Mouse (Mus musculus) cerebellum, adult 11-12 months (tissue): ENCODE measurements around the gene Ndufb7.
"Not testable (repeated sequence)": the region's sequence is repeated elsewhere in the genome, so short reads cannot be mapped to it uniquely, and the experiment has no call there.

Source experiments
- DNase-seq: peaks from one replicate; pipeline ENCODE4 v3.0.0; 2022

The Ndufb7 gene

DNA sequence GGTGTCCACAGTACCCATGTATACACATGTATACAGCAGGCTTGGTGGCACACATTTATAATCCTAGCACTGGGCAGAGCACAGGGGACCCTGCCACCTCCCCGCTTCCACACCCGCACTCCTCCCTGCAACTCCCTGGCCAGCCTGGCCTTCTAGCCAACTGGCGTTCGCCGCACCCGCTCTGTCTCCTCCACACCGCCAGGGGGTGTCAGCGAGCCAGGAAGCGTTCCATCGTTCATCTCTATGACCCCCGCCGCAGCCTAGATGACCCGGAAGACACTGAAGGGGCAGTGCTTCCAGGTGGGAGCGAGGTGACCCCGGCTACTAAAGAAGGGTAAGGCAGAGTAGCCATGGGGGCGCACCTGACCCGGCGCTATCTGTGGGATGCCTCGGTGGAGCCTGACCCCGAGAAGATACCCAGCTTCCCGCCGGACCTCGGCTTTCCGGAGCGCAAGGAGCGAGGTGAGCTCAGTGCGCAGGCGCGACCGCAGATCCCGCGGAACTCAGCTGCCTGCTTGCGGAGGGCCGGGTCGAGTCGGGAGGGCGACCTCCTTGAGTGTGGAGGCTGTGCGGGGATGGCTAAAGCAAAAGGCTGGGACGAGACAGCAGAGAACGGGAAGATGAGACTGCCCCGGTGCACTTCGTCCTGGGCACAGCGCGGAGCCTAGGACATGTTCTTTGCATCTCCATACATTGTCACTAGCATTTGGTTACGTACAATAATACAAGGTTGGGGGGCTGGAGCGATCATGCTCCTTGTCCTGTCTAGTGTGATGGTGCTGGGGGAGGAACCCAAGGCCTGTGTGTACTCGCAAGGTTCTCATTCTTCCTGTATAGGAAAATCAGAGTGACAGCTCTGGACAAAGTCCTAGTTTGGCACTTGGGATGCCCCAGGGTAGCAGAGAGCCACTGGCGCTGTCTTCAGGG, at the start of gene Ndufb7:
TSS of gene Ndufb7 (plus strand) at position 203 of the 927 bp plus-strand sequence.
- peak; percentile 96 for DNase-seq

DNA sequence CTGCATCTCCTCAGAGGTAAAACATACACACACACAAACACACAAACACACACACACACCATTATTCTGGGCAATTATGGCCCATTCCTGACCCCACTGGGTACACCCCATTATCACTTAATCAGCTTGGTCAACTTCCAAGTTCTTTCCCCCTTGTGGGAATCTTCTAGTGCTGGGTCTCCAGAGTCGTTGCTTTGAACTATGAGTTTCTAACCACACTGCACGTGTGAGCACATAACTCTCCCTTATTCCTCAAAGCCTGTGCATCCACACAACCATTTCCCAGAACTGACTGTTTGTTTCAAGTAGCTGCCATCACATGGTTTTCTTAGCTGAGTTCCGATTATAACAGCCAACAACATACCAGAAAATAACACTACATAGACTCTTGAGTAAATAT, 46.0 kb upstream of the Ndufb7 start:
- DNase-seq = no peak

DNA sequence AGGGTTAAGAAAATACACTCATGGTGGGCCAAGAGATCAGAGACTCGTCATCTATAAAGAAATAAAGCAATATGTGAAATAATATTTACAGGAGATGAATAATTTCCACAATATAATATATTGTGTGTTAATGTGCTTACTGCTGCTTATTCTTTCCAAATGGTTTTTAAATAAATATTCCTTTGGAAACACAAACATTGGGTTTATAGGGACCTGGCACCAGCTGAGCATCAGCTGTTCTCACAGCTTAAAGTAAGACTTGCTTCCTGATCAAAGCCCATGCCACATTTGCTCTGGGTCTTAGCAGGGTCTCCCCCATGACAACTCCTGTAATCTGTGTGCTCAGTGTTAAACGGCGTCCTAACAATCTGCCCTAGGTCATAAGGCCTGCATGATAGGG, 45.6 kb upstream of the Ndufb7 start:
- not testable (repeated sequence) for DNase-seq

DNA sequence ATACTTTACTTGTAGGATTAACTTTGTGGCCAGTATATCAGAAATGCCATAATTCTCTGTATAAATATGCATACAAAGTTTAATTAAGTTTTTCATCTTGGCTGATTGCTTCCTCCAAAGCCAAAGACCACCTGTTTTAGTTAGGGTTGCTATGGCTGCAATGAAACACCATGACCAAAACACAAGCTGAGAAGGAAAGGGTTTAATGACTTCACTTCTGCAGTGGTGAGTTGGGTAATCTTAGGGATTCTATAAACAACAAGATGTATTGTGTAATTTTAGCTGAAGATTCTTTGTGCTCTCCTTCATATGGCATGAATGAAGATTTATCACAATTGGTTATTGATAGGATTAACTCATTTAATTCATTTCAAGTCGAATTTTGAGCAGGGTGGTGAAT, 45.2 kb upstream of the Ndufb7 start:
- no peak for DNase-seq

DNA sequence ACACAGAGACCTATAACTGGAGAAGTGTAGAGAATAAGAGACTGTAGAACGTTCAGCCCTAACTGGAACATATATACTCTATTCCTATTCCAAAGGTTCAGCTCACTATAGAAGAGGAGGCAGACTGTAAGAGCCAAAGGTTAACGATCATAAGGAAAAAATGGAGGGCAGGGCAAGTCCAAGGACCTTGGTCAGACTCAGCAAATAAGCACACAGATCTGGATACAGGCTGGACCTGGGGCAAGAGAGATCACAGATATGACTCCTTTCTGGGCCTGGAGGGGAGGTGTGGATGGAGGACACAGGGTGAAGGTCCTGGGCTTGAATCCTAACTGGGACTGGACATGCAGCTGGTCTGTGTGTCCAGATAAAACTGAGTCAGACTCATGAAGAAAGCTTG, 31.7 kb upstream of the Ndufb7 start:
- DNase-seq = no peak

DNA sequence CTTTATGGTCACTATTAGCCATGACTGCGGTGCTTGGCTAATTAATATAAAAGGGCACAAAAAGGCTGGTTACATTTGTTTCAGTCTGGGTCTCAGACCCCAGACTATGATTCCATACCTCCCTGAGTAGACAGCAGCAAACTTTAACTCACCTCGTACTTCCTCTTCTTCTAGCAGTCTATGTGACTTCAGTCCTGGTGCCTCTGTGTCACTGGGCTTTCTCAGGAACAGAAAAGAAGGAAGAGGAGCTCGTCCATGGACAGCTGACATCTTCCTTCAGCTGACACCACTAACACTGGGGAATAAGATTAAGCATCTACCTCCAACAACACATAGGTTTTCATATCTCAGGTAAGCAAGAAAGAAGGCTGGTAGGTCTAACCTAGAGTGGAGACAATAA, 30.7 kb upstream of the Ndufb7 start, which contains the start of gene Olfr370:
TSS of gene Olfr370 (plus strand) at position 45 of the 400 bp plus-strand sequence.
- no peak for DNase-seq

DNA sequence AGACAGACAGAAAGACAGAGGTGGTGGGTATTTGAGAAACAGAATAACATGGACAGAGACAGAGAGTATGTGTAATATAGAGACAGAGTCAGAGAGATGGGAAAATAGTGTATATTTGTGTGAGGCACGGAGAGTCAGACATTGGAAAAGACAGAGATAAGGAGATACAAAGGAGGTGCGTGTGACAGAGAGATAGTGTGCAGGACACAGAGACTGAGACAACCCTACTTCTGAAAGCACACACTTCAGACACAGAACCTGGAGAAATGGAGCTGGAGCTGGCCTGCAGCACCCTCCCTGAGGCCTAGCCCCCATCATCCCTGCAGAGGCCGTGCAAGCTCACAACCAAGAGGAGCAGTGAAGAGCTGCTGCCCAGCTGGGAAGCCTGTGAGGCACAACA, 3.8 kb upstream of the Ndufb7 start:
- no peak for DNase-seq

DNA sequence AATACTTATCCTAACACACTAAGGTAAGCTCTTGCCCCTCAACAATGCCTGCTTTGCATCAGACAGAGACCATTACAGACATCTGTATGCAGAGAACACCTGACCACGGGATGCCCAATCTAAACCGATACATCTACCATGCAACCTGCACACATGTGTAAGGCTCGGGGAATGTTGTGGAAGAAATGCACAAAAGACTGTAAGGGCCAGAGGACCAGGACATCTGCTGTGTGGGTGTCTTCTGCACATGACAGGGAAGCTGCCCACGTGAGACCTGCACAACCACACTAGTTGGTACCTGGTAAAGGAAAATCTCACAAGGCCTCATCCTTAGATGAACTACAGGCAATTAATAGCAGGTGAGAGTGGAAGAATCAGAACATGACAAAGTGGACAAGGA, 3.2 kb upstream of the Ndufb7 start:
- no peak for DNase-seq

DNA sequence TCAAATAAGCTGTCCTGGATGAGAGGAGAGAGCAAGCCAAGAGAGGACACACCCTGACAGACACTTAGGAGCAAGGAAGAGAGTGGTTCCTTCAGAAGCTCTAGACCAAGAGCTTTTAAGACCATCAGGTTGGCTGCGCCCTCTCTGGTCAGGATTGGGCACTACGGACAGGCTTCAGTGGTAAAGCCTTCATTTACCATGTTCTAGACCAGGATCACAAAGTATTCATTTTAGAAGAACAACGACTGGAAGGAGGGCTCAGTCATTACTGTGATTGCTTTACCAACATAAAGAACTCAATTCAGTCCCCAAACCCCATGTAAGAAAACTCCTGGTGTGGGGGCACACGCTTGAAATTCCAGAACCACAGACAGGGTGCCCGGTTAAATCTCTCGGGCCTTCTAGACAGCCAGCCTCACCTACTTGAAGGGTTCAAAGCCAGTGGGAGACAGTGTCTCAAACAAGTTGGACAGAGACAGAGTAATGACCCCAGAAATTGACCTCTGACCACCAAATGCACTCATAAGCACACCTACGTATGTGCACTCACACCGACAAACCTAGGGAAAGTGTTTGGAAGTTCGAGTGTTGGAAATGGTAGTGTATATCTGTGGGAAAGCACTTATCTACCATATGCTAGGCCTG, 618 bp upstream of the Ndufb7 start:
- DNase-seq = peak; percentile 42

DNA sequence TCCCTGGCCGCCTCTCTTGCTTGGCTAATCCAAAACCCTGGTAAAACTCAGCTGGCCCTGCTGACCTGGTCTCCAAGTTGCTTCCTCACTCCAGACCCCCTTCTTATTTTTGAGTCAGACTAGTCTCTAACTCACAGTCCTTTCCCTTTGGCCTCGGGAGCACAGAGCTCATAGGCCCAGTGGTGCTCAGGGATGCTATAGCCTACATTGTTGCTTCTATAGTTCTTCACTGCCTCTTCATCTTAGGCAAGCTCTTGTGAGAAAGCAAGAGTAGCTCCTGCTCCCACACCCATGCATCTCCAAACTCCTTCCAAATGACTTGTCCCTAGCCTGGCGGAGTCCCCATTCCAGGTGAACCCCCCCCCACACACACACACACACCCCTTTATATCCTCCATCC, 1.2 kb downstream of the Ndufb7 start:
- peak; percentile 27 for DNase-seq

DNA sequence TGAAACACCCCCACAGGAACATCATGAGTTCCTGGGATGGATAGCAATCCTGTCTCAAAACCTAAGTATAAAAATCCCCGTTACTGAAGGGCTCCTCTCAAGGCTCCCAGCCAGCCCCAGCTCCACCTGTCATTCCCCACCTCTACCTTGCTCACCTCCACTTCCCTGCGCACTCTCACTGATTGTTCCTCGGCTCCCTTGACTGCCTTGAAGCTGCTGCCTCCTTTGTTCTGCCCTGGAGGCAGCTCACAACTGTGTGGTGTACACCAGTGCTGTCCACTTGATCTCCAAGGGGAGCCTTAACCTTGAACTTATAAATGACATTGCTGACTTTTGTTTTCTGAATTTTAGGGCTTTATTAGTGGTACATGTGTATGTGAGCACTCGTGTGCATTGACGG, 1.7 kb downstream of the Ndufb7 start:
- peak; percentile 11 for DNase-seq

DNA sequence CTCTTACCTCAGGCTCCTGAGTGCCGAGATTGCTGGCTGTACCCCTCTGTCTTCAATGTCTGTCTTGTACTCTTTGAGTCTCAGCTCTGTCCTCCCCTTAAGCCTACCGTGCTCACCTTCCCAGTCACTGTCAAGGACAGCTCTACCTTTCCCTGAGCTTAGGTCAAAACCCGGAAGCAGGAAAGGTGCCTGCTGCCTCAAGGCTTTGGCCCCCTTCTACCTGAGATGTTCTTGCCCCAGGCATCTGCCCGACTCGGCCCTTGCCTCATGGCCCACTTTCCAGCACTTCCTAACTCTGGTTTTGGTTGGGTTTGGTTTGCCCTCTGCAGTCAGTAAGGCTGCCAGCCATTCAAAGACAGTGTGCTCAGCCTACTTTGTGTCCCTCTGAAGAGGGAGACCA, 2.3 kb downstream of the Ndufb7 start:
- peak; percentile 5 for DNase-seq

DNA sequence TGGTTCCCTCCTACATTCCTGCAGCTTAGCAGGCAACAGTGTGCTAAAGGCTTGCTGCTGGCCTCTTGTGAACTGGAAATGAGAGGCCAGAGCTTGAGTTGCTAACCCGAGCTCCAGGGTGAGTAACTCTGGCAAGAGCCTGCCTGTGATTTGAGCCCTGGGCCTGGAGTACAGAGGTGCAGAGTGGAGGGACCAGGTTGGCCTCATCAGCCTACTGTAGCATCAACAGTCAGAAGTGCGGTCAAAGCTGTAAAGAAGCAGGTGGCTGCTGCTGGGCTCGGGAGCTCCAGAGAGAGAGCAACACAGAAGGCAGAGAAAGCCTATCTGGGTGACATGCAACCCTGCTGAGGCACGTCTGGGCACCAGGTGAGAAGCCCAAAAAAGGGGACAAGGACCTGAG, 2.7 kb downstream of the Ndufb7 start:
- peak; percentile 6 for DNase-seq

DNA sequence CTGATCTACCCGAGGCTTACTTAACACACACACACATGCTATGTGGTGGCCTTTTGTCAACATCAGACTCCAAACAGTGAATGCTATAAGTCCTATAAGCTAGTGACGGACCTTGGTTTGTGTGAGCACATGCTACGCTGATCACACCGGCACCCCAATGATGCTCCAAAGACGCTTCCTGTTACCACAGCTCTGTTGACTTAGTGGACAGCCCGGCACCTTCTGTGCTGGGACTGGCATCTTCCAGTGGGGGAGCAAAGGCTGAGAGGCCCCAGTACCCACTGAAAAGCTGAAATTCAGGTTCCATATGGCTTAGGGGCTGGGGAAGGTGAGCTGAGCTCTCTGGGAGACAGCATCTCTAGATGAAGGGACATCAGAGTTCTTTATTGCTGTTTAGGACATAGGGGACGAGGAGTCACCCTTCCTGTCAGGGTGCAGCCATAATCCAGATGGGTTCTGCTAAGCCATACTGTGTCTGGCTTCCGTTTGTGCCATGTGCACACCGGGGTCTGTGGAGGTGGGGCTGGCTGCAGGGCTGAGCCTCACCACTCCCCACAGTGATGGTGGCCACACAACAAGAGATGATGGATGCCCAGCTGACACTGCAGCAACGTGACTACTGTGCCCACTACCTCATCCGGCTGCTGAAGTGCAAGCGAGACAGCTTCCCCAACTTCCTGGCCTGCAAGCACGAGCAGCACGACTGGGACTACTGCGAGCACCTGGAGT, 4.0 kb downstream of the Ndufb7 start:
- DNase-seq = peak; percentile 16

DNA sequence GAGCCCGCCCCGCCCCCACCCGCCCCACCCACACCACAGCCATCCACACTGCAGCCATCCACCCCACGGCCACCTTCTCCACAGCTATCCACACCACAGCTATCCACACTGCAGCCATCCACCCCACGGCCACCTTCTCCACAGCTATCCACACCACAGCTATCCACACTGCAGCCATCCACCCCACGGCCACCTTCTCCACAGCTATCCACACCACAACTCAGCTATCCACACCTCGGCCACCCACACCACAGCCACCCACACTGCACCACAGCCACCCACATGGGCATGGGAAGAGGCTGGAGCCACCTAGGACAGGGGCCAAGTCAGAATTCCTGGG, 4.5 kb downstream of the Ndufb7 start:
- DNase-seq = not testable (repeated sequence)

DNA sequence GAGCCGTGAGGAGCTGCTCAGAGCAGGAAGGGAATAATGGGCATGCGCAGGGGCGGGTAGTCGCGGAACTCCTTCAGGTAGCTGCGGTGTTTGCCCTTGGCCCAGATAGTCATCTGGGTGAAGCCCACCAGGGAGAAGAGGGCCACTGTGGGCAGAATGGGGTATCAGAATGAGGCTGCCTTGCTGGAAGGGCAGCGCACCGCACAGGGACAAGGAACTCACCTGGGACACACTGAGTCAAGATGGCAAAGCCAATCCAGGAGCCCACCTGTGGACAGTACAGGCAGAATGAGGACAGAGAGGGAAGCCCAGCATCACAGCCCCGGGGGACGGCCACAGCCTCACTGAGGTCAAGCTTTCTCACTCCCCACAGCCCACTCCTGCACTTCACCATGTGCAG, 5.3 kb downstream of the Ndufb7 start:
- DNase-seq = peak; percentile 26

DNA sequence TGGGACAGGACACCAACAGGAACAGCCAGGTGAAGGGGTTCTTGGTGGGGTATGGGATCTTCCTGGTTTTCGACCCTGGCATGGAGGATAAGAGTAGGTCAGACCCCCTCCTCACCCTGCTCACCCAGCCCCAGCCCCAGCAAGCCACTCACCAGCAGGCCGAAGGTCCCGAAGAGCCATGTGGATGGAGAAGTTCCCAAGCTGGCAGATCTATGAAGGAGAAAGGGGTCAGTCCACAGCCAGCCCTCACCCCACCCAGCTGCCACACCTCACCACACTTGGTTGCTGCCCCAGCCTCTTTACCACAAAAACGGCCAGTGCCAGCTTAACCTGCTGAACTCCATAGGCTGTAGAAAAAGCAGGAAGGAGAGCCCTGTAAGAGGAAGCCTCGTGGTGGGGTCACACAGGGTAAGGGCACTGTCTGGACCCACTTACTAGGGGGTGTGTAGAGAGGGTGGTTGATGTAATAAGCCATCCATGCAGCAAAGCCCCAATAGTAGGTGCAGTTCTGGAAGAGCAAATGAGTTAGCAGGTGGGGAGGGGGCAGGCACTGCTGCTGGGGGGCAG, 5.9 kb downstream of the Ndufb7 start:
- DNase-seq = peak; percentile 9

DNA sequence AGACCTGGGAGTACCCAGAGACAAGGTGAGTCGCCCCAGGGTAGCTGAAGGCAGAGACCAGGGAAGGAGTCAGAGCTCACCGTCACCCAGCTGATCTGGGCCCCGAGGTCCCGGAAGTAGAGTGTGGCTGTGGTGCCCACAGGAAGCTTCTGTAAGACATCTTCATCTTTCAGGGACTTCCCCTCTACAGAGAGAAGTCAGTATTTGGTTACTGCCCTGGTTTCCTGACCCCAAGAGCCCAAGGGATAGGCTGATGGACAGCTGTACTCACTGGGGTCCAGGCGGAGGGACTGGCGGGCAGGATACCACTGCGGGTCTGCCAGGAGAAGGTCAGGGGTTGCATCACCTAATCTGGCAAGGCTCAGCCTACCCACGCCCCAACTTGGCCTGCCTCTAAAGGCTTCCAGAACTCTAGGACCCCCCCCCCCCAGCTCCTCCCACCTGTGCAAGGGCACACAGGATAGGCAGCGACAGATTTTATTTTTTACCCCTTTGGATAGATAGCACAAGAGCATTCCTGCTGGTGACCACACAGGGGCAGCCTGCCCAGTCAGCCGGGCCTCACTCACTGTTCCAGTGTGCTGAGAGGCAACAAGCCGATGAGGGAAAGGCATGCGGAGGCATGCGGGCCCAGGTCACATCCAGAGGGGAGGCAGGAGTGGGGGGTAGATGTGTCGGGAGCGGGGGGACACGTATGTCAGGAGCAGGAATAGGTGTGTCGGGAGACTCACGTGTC, 6.8 kb downstream of the Ndufb7 start:
- DNase-seq = peak; percentile 36

DNA sequence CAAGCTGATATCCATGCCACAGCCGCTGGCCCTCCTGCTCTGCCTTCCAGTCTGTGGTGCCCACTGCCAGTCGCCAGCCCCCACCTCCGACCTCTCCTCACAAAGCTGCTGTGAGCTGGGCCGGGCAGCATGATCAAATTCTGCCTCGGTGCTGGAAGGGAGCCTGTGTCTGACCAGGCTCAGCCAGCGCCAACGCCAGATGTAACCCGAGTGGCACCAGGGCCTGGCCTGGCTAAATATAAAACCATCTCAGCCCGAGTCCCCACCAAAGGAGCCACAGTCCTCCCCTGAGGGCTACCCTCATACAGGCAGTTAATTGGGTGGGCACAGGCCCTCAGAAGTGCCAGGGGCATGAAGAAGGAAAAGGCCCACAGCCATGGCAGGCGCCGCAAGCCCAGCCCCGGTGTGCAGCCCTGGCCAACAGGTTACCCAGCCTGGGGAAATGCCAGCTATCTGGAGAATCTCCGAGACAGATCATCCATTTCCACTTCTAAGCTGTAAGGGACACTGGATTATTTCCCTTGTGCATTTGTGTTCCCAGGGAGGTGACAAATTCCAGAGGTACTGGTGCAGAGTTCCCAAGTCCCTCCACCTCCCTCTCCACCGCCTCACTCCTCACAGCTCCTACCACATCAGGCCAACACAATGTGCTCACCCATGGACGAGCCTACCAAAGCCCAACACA, 8.3 kb downstream of the Ndufb7 start:
- DNase-seq = peak; percentile 25

DNA sequence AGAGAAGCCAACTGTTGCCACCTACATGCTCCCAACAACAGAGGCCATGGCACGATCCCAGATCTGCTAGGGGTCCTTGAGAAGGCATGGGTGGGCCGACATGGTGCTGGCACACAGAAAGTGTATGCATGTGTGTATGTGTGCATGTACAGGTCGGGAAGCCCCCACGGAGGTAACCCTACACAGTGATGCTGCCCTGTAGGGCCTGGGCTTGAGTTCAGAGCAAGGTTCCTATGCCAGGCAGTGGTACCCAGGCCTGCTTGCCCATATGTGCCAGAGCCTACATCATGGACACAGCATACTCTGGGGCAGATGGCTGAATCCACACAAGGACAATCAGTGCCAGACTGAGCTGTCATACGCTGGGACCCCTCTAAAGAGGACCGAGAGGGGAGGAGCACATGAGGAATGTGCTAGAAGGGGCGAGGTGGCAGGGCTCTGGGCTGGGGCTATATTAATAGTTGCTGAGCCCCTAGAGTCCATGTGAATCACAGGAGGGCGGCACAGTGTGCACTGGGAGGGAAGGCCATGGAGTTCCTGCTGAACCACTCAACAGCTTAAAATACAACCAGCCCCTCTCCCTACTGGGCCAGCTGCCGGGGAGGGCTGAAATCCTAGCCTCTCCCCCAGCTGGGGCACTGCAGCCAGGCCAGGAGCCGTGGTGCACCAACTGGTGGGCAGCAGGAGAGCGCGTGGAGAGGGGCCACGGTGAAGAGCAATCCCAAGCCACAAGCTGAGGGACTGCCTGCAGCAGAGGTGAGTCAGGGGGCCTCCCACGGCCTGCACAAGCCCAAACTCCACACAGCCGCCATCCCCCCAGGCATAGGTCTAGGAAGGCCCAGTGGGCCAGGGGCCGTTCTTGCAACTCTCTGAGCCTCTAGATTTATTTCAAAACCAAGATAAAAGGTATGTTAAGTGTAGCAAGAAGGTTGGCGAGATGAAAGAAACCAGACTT, 9.4 kb downstream of the Ndufb7 start:
- DNase-seq = peak; percentile 40

DNA sequence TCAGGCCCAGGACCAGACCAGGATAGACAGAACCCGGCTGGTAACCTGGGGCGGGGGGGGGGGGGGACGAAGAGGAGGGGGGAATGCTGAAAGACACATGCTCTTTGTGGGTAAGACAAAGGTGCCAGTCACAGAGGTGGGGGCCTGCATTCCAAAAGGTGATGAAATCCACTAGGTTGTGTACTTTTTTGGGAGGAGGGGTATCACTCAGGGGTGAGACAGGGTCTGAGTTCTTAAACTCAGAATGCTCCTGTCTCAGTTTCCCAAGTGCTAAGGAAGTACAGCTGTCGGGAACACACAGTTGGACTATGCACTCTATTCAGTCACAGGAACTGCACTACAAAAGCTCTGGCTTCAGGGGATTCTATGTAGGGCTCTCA, 10.0 kb downstream of the Ndufb7 start:
- DNase-seq = peak; percentile 4
